Mouse (Mus musculus) MEL (cell line): ENCODE results near the gene Jak3. TPM values are rescaled to one million over a fixed set of nuclear protein-coding genes. Genes with fewer than 3 reads are reported as not detected.
A peak's percentile ranks its signal among the peaks of the same experiment; 100 is the strongest.

ENCODE experiments used
- DNase-seq: peaks from one replicate; pipeline ENCODE4 v3.0.0; 2011; ENCODE audit warnings: low read depth, low spot score
- H3K27ac ChIP-seq: 2 replicates; pipeline ENCODE4 v1.5.1; 2012; ENCODE audit warnings: low read depth, mild to moderate bottlenecking, control low read depth, low read length, moderate library complexity; ENCODE audit not compliant: control insufficient read depth
- H3K27me3 ChIP-seq, 2 experiments: fragments of 150-350 bp in 1 of 2; sonication (generic) in 1 of 2; 2 replicates each; pipeline ENCODE4 v1.6.1; 2012; ENCODE audit warnings: low read length in 2 of 2, mild to moderate bottlenecking in 2 of 2, improper control_type of control experiment in 1 of 2, moderate library complexity in 1 of 2; ENCODE audit not compliant: insufficient read depth in 2 of 2, control insufficient read depth in 1 of 2
- H3K36me3 ChIP-seq, 2 experiments: 2 replicates each; pipeline ENCODE4 v1.6.1; 2012 to 2014; ENCODE audit warnings: low read length in 2 of 2, improper control_type of control experiment in 1 of 2, inconsistent platforms in 1 of 2, mild to moderate bottlenecking in 1 of 2; ENCODE audit not compliant: insufficient read depth in 2 of 2, control insufficient read depth in 1 of 2
- H3K4me1 ChIP-seq, 2 experiments: fragments of 150-350 bp in 1 of 2; sonication (generic) in 1 of 2; 2 replicates each; pipeline ENCODE4 v1.6.1; 2012; ENCODE audit warnings: low read length in 2 of 2, improper control_type of control experiment in 1 of 2, mild to moderate bottlenecking in 1 of 2; ENCODE audit not compliant: insufficient read depth in 2 of 2, control insufficient read depth in 1 of 2
- H3K4me3 ChIP-seq, 2 experiments: fragments of 150-350 bp in 1 of 2; sonication (generic) in 1 of 2; 2 replicates each; pipeline ENCODE4 v1.5.1; 2012; ENCODE audit warnings: low read depth in 2 of 2, low read length in 2 of 2, mild to moderate bottlenecking in 2 of 2, moderate library complexity in 2 of 2, control low read depth in 1 of 2, improper control_type of control experiment in 1 of 2; ENCODE audit not compliant: control insufficient read depth in 1 of 2, insufficient read depth in 1 of 2
- H3K79me2 ChIP-seq: 2 replicates; pipeline ENCODE4 v1.6.1; 2012; ENCODE audit warnings: mild to moderate bottlenecking, low read length, moderate library complexity; ENCODE audit not compliant: control insufficient read depth, poor library complexity, insufficient read depth
- H3K9ac ChIP-seq: 2 replicates; pipeline ENCODE4 v1.6.1; 2012; ENCODE audit warnings: low read depth, mild to moderate bottlenecking, control low read depth, low read length, moderate library complexity; ENCODE audit not compliant: control insufficient read depth, poor library complexity, severe bottlenecking
- H3K9me3 ChIP-seq: fragments of 150-350 bp; sonication (generic); replicated peaks from 2 replicates; pipeline ENCODE4 v1.6.1; 2012; ENCODE audit warnings: mild to moderate bottlenecking, low read length, improper control_type of control experiment, moderate library complexity; ENCODE audit not compliant: insufficient read depth
- CHD2 ChIP-seq: IDR thresholded peaks from 2 replicates; pipeline ENCODE4 v1.6.1; 2011; ENCODE audit warnings: low read length, improper control_type of control experiment
- E2F4 ChIP-seq: IDR thresholded peaks from 2 replicates; pipeline ENCODE4 v1.6.1; 2011; ENCODE audit warnings: low read depth, low read length, improper control_type of control experiment, borderline replicate concordance
- ELF1 ChIP-seq: IDR thresholded peaks from 2 replicates; pipeline ENCODE4 v1.6.1; 2014; ENCODE audit warnings: low read depth, mild to moderate bottlenecking, inconsistent platforms, low read length, improper control_type of control experiment, moderate library complexity
- EP300 ChIP-seq, 2 experiments: IDR thresholded peaks; 2 replicates each; pipeline ENCODE4 v1.6.1; 2011; ENCODE audit warnings: improper control_type of control experiment in 2 of 2, low read length in 2 of 2, low read depth in 1 of 2, mild to moderate bottlenecking in 1 of 2
- ETS1 ChIP-seq: IDR thresholded peaks from 2 replicates; pipeline ENCODE4 v1.6.1; 2012; ENCODE audit warnings: low read depth, mild to moderate bottlenecking, inconsistent platforms, low read length, improper control_type of control experiment, moderate library complexity
- GABPA ChIP-seq: IDR thresholded peaks from 2 replicates; pipeline ENCODE4 v1.6.1; 2012; ENCODE audit warnings: low read depth, mild to moderate bottlenecking, inconsistent platforms, low read length, improper control_type of control experiment, moderate library complexity
- HCFC1 ChIP-seq: IDR thresholded peaks from 2 replicates; pipeline ENCODE4 v1.6.1; 2012; ENCODE audit warnings: low read depth, mild to moderate bottlenecking, inconsistent platforms, low read length, improper control_type of control experiment, moderate library complexity
- JUND ChIP-seq: IDR thresholded peaks from 2 replicates; pipeline ENCODE4 v1.6.1; 2011; ENCODE audit warnings: low read depth, mild to moderate bottlenecking, improper control_type of control experiment, low read length
- MAFK ChIP-seq: IDR thresholded peaks from 2 replicates; pipeline ENCODE4 v1.6.1; 2011; ENCODE audit warnings: low read depth, mild to moderate bottlenecking, low read length, improper control_type of control experiment, borderline replicate concordance
- MEF2A ChIP-seq: IDR thresholded peaks from 2 replicates; pipeline ENCODE4 v1.6.1; 2014; ENCODE audit warnings: low read depth, mild to moderate bottlenecking, inconsistent platforms, low read length, improper control_type of control experiment; ENCODE audit not compliant: poor library complexity, insufficient replicate concordance, severe bottlenecking; ENCODE audit errors: extremely low read depth
- MXI1 ChIP-seq: IDR thresholded peaks from 2 replicates; pipeline ENCODE4 v1.6.1; 2011; ENCODE audit warnings: mild to moderate bottlenecking, low read depth, low read length, improper control_type of control experiment
- MYB ChIP-seq: IDR thresholded peaks from 2 replicates; pipeline ENCODE4 v1.6.1; 2011; ENCODE audit warnings: mild to moderate bottlenecking, low read depth, low read length, improper control_type of control experiment
- MYC ChIP-seq: IDR thresholded peaks from 2 replicates; pipeline ENCODE4 v1.6.1; 2011; ENCODE audit warnings: low read depth, mild to moderate bottlenecking, low read length, improper control_type of control experiment, moderate library complexity
- NELFE ChIP-seq: IDR thresholded peaks from 2 replicates; pipeline ENCODE4 v1.6.1; 2011; ENCODE audit warnings: low read depth, low read length, improper control_type of control experiment
- NRF1 ChIP-seq: IDR thresholded peaks from 2 replicates; pipeline ENCODE4 v1.6.1; 2014; ENCODE audit warnings: low read depth, mild to moderate bottlenecking, inconsistent platforms, low read length, improper control_type of control experiment, moderate library complexity; ENCODE audit not compliant: poor library complexity, insufficient read depth, severe bottlenecking
- POLR2AphosphoS2 ChIP-seq: IDR thresholded peaks from 2 replicates; pipeline ENCODE4 v1.6.1; 2011; ENCODE audit warnings: low read length, improper control_type of control experiment
- SIN3A ChIP-seq: IDR thresholded peaks from 2 replicates; pipeline ENCODE4 v1.6.1; 2012; ENCODE audit warnings: low read length, improper control_type of control experiment, inconsistent platforms
- TBP ChIP-seq: IDR thresholded peaks from 2 replicates; pipeline ENCODE4 v1.8.0; 2011; ENCODE audit warnings: low read depth, low read length, improper control_type of control experiment
- TCF12 ChIP-seq: IDR thresholded peaks from 2 replicates; pipeline ENCODE4 v1.6.1; 2014; ENCODE audit warnings: low read depth, mild to moderate bottlenecking, inconsistent platforms, low read length, improper control_type of control experiment, moderate library complexity
- UBTF ChIP-seq: IDR thresholded peaks from 2 replicates; pipeline ENCODE4 v1.6.1; 2012; ENCODE audit warnings: low read depth, mild to moderate bottlenecking, inconsistent platforms, low read length, improper control_type of control experiment, moderate library complexity, borderline replicate concordance; ENCODE audit not compliant: insufficient read depth
- USF1 ChIP-seq: IDR thresholded peaks from 2 replicates; pipeline ENCODE4 v1.6.1; 2014; ENCODE audit warnings: low read depth, mild to moderate bottlenecking, inconsistent platforms, low read length, improper control_type of control experiment, moderate library complexity
- USF2 ChIP-seq, 2 experiments: IDR thresholded peaks; 2 replicates each; pipeline ENCODE4 v1.6.1; 2011 to 2012; ENCODE audit warnings: improper control_type of control experiment in 2 of 2, low read length in 2 of 2, borderline replicate concordance in 1 of 2, inconsistent platforms in 1 of 2, low read depth in 1 of 2, mild to moderate bottlenecking in 1 of 2; ENCODE audit not compliant: insufficient read depth in 1 of 2
- ZKSCAN1 ChIP-seq: IDR thresholded peaks from 2 replicates; pipeline ENCODE4 v1.6.1; 2012; ENCODE audit warnings: low read depth, mild to moderate bottlenecking, inconsistent platforms, low read length, improper control_type of control experiment, moderate library complexity
- ZNF384 ChIP-seq: IDR thresholded peaks from 2 replicates; pipeline ENCODE4 v1.6.1; 2012; ENCODE audit warnings: low read depth, mild to moderate bottlenecking, inconsistent platforms, low read length, improper control_type of control experiment
- polyA plus RNA-seq, 2 experiments: library from polyadenylated mRNA; stranded (reverse) in 1 of 2; unstranded in 1 of 2; fragments of >175 nt in 1 of 2; fragments of >200 nt in 1 of 2; gene quantifications; 2 replicates each; pipeline versions ENCODE4 v1.2.1 to v1.2.4; 2012; ENCODE audit warnings: low replicate concordance in 2 of 2, low read depth in 1 of 2; ENCODE audit not compliant: insufficient read length in 2 of 2, insufficient read depth in 1 of 2, missing spikeins in 1 of 2
- total RNA-seq: library from RNA; depleted of rRNA; stranded (reverse); fragments of 300-350 nt; gene quantifications from 2 replicates; pipeline ENCODE4 v1.2.3, GENCODE M21; 2012

Jak3 gene
- total and polyA plus RNA-seq, 3 experiments: 5.1 to 12.4 TPM; not detected in 1

DNA sequence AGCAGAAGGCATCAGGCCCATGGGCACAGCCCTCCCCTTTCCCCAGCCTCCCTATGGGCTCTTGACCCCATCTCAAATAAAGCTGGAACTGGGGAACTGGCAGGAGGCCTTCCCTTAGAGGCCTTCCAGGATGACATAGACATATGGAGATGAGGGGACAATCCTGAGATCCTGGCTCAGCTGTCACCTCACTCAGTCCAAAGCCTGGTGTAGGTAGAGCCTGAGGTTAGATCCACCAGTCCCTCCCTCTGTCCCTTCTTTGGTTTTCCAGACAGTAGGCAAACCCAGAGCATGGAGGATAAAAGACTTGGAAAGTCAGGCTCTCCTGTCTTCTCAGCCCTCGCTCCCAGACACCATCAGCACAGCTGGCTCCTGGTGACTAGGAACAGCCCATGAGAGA lies 9.2 kb upstream of the Jak3 start:
- H3K4me1 ChIP-seq: peaks cover 0 to 20% of the 10 kb centered on the region in 2 experiments; a peak in 3 of 4 replicates
- TF ChIP-seq UBTF: no peak
- TF ChIP-seq ETS1: no peak
- TF ChIP-seq, all 39 proteins: peak for 0
- no peaks in the 10 kb centered on the region for H3K27me3 ChIP-seq

DNA sequence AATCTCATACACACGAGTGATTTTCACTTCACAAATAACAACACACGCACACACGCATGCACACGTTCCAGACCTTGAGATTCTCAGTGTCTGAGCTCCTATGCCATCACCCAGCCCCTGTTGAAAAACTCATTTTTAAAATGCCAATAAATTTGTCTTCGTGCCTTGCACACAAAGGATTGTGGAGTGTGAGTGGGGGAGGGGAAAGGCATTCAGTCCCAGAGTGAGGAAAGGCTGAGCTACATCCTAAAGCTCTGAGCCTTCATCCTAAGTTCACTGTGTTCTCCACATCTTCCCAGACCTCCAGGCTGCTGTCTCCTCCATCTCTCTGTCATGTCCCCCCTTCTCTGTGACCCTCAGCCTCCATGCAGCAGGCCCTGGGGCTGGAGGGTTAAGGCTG lies 8.8 kb upstream of the Jak3 start:
- peaks cover 0 to 20% of the 10 kb centered on the region in 2 experiments; a peak in 3 of 4 replicates for H3K4me1 ChIP-seq
- H3K27me3 ChIP-seq: no peaks in the 10 kb centered on the region
- H3K36me3 ChIP-seq: no peaks in the 10 kb centered on the region

More for the DNA sequence above, 9.2 kb upstream of the Jak3 start:
- H3K36me3 ChIP-seq: no peaks in the 10 kb centered on the region
- H3K9me3 ChIP-seq: no peaks in the 10 kb centered on the region
- no peaks in the 10 kb centered on the region for H3K79me2 ChIP-seq
- no peak overlapping the region for H3K27ac ChIP-seq
- H3K4me3 ChIP-seq: no peak overlapping the region
- DNase-seq: no peak
- no peak overlapping the region for H3K9ac ChIP-seq

DNA sequence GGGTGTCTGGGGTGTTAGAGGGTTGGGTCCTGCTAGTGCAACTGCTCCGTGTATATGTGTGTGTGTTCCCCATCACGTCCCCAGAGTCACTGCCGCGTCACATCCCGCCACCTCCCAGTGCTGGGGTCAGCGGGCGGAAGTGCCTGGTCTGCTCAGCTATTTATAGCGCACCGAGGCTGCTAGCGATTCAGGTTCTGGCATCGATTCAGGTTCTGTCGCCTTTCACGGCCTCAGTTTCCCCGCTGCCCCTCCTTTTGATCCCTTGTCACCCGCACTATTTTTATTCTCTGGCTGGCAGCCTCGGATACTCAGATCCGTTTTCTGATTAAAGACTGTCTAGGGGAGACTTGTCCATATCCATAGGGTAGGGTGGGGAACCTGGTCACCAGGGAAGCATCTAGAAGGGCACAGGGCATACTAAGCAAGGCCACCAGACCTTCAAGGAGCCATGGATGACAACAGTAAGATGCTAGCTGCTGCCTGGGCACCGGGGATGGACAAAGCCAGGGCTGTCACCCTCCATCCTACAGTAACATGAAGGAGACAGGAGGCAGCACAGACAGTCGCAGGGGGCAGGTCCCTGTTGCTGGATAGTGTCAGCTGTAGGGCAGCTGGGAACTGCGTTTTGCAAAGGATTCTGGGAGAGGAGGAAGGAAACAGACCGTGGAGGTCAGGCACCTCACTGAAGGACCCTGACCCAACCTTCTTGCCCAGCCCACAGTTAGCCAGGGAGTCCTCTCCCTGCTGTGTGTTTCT lies 7.7 kb upstream of the Jak3 start:
- peak; percentile 80 for DNase-seq
- Histone ChIP-seq H3K9ac (peak overlapping the region; percentile 16), H3K27me3 (no peaks in the 10 kb centered on the region), H3K9me3 (no peaks in the 10 kb centered on the region), H3K36me3 (no peaks in the 10 kb centered on the region), H3K4me3 (peak overlapping the region; percentile 37 to 61)
- TF ChIP-seq MXI1: peak; percentile 29; the same call in 1 of the 2 replicates
- TF ChIP-seq HCFC1: peak; percentile 67
- no peak for TF ChIP-seq MAFK
- peak; percentile 51 for TF ChIP-seq SIN3A
- peak; percentile 46; the same call in 1 of the 2 replicates for TF ChIP-seq ETS1
- TF ChIP-seq TCF12: peak; percentile 23; the same call in 1 of the 2 replicates
- no peak for TF ChIP-seq ZNF384
- peak; percentile 56; the same call in 1 of the 2 replicates for TF ChIP-seq ELF1
- TF ChIP-seq USF1: 0 out of 2 replicates have a peak, but pooled peaks have one; percentile 5
- no peak for TF ChIP-seq USF2 (IDR thresholded peaks at IDR 0.05; ENCODE audit: borderline replicate concordance in 1 of 2, insufficient read depth in 1 of 2, low read depth in 1 of 2, low read length in 2 of 2)
- TF ChIP-seq CHD2: no peak
- TF ChIP-seq NELFE: peak; percentile 24; the same call in 1 of the 2 replicates
- TF ChIP-seq MEF2A: peak; percentile 71; the same call in 1 of the 2 replicates
- TF ChIP-seq EP300 (IDR thresholded peaks at IDR 0.05; ENCODE audit: low read depth in 1 of 2, low read length in 2 of 2): 0 out of 4 replicates have a peak, but pooled peaks of 1 of the 2 experiments have one; percentile 3
- TF ChIP-seq, all 39 proteins: peak for 10
- Histone ChIP-seq H3K27ac (no peak overlapping the region), H3K4me1 (peaks cover 0 to 20% of the 10 kb centered on the region in 2 experiments; a peak in 3 of 4 replicates), H3K79me2 (no peaks in the 10 kb centered on the region)

More for the DNA sequence above, 8.8 kb upstream of the Jak3 start:
- no peak overlapping the region for H3K4me3 ChIP-seq
- no peaks in the 10 kb centered on the region for H3K79me2 ChIP-seq
- TF ChIP-seq E2F4 (no peak), JUND (no peak), TCF12 (no peak), TBP (no peak), POLR2AphosphoS2 (no peak), HCFC1 (no peak), USF1 (no peak), MYB (no peak), NELFE (no peak), ZKSCAN1 (no peak), GABPA (no peak), ETS1 (no peak), SIN3A (no peak), ELF1 (no peak), EP300 (IDR thresholded peaks at IDR 0.05; ENCODE audit: low read depth in 1 of 2, low read length in 2 of 2) (no peak), NRF1 (no peak), MYC (no peak)
- H3K27ac ChIP-seq: no peak overlapping the region
- H3K9me3 ChIP-seq: no peaks in the 10 kb centered on the region
- H3K9ac ChIP-seq: no peak overlapping the region
- no peak for DNase-seq
